Comparison of ENCODE assay signal across 8 mouse cellular contexts in the genomic region with DNA sequence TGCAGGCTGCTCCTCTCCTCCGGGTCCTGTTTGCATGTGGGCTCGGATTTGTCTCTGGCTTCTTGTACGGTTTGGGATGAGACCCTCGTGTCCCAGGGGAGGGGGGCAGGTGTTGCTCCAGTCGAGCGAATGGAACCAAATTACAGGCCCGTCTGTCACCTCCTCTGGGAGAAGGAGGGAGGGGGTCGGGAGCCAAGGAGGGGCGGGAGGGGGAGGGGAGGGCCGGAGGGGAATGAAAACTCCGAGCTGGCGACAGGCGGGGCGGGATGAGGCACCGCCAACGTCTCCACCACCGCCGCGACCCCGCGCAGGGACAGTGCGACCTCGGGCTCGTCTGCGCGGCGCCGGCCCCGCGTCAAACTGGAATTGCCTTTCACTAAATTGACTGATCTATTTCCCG. TPM values are rescaled to one million over a fixed set of nuclear protein-coding genes. Genes with fewer than 3 reads are reported as not detected.
DNase-seq lines count a peak whose midpoint lies in the region; ATAC-seq and TF ChIP-seq lines count a peak whose summit lies in the region.

No protein-coding gene starts in this region.

- H3K4me2 ChIP-seq in forebrain, embryonic 14.5 days (ENCODE audit: low read length) = peak overlapping the region; percentile 52
- H3K4me2 ChIP-seq in liver, embryonic 15.5 days = peak overlapping the region; percentile 51

- no peaks in the 10 kb centered on the region for H3K9me3 ChIP-seq in ES-E14 (ENCODE audit: control insufficient read depth, insufficient read depth, low read depth, low read length)
- no peaks in the 10 kb centered on the region for H3K9me3 ChIP-seq in forebrain, embryonic 14.5 days (replicated peaks; ENCODE audit: control insufficient read depth, low read length)
- no peaks in the 10 kb centered on the region for H3K9me3 ChIP-seq in liver, embryonic 15.5 days (replicated peaks)

- peaks cover 0 to 15% of the 10 kb centered on the region in 2 experiments; a peak in 2 of 4 replicates for H3K4me1 ChIP-seq in ES-E14 (ENCODE audit: control insufficient read depth in 2 of 2, insufficient read depth in 2 of 2, low read length in 2 of 2, poor library complexity in 1 of 2)
- H3K4me1 ChIP-seq in forebrain, embryonic 14.5 days (ENCODE audit: control insufficient read depth, insufficient read depth, low read length) = peaks cover 6% of the 10 kb centered on the region; the same call in 1 of the 2 replicates
- H3K4me1 ChIP-seq in liver, embryonic 15.5 days (replicated peaks) = no peaks in the 10 kb centered on the region

- H3K27ac ChIP-seq in ES-E14 (ENCODE audit: insufficient read depth, low read depth, low read length, poor library complexity, severe bottlenecking) = no peak overlapping the region
- peak overlapping the region; percentile 55; the same call in 1 of the 2 replicates for H3K27ac ChIP-seq in forebrain, embryonic 14.5 days (ENCODE audit: low read depth, low read length)
- no peak overlapping the region for H3K27ac ChIP-seq in liver, embryonic 15.5 days (replicated peaks)

- intact Hi-C loops in left cerebral cortex, postnatal 14 days (cut with DNase I) = no loop called here

- no peaks in the 10 kb centered on the region for H3K27me3 ChIP-seq in forebrain, embryonic 14.5 days (replicated peaks; ENCODE audit: control insufficient read depth, insufficient read depth, low read length)
- peaks cover 51% of the 10 kb centered on the region for H3K27me3 ChIP-seq in liver, embryonic 15.5 days

- H3K36me3 ChIP-seq in ES-E14 (ENCODE audit: control insufficient read depth, insufficient read depth, low read length, poor library complexity, severe bottlenecking) = no peaks in the 10 kb centered on the region
- H3K36me3 ChIP-seq in forebrain, embryonic 14.5 days (ENCODE audit: control insufficient read depth, insufficient read depth, low read length) = no peaks in the 10 kb centered on the region
- no peaks in the 10 kb centered on the region for H3K36me3 ChIP-seq in liver, embryonic 15.5 days (replicated peaks)

- H3K9ac ChIP-seq in ES-E14 (ENCODE audit: insufficient read depth, low read depth, low read length, poor library complexity, severe bottlenecking) = no peak overlapping the region
- H3K9ac ChIP-seq in forebrain, embryonic 14.5 days (ENCODE audit: low read length) = peak overlapping the region; percentile 46; the same call in 1 of the 2 replicates
- H3K9ac ChIP-seq in liver, embryonic 15.5 days = no peak overlapping the region

- peak; percentile 36 to 87 for DNase-seq in cerebellum, postnatal 4 days (ENCODE audit: low spot score in 2 of 2)
- DNase-seq in cerebellum, postnatal 36 days = no peak
- no peak for DNase-seq in ES-E14 (ENCODE audit: low read depth, low spot score)
- no peak for DNase-seq in forebrain, embryonic 14.5 days (ENCODE audit: low spot score)
- no peak for DNase-seq in left cerebral cortex, postnatal 14 days (ENCODE audit: low spot score in 2 of 2)

- in situ Hi-C loops in ES-E14 (cut with MboI; ENCODE audit: low sequenced_read_pairs in 2 of 2, unreplicated experiment in 2 of 2) = no loop called here

- 1% methylated on average over 29 of the region's 31 CpGs for WGBS in forebrain, embryonic 14.5 days
- WGBS in liver, embryonic 15.5 days (ENCODE audit: insufficient replicate concordance) = 1% methylated on average over 30 of the region's 31 CpGs

- peak; percentile 63 for ATAC-seq in forebrain, embryonic 14.5 days
- ATAC-seq in liver, embryonic 15.5 days (ENCODE audit: insufficient read depth) = no peak
- no peak for ATAC-seq in monocyte, adult 5-6 weeks (replicated peaks; ENCODE audit: insufficient number of reproducible peaks, low FRiP score, low TSS enrichment, poor library complexity, severe bottlenecking)
- ATAC-seq in inflammation-experienced regulatory T-cells, adult 6 months = no peak

- peak overlapping the region; percentile 32 to 38; a peak in 3 of 4 replicates for H3K4me3 ChIP-seq in ES-E14 (ENCODE audit: insufficient read depth in 1 of 2, low read depth in 1 of 2, low read length in 2 of 2, poor library complexity in 1 of 2, severe bottlenecking in 1 of 2)
- H3K4me3 ChIP-seq in forebrain, embryonic 14.5 days (ENCODE audit: low read depth, low read length) = peak overlapping the region; percentile 19; the same call in 1 of the 2 replicates
- peak overlapping the region; percentile 18; the same call in 1 of the 2 replicates for H3K4me3 ChIP-seq in liver, embryonic 15.5 days (replicated peaks)

TF ChIP-seq in ES-E14, 5 proteins besides CTCF, POLR2A, EP300 and RAD21:
- TF ChIP-seq CHD2 (IDR thresholded peaks at IDR 0.05; ENCODE audit: low read depth, low read length) = no peak
- no peak for TF ChIP-seq MAFK (IDR thresholded peaks at IDR 0.05; ENCODE audit: insufficient read depth, low read depth, low read length)
- no peak for TF ChIP-seq HCFC1 (IDR thresholded peaks at IDR 0.05; ENCODE audit: borderline replicate concordance, insufficient read depth, low read length)

RNA-seq across cellular contexts. Expression of gene Nhlh2, which starts 13.5 kb away (rescaled TPM):
- not detected in 2 replicates for total RNA-seq in ES-E14 (2012; rRNA removed)
- polyA plus RNA-seq in forebrain, embryonic 14.5 days (2014; fragmentation: Nextera tagmentation; extraction: Ambion mirVana) = 18.4 and 20.5 TPM in 2 replicates
- not detected in 2 replicates for polyA plus RNA-seq in liver, embryonic 15.5 days (2015; fragmentation: Nextera tagmentation; extraction: Ambion mirVana)
- total RNA-seq in monocyte, adult 5-6 weeks (2017) = not detected in 3 replicates
- total RNA-seq in left cerebral cortex, postnatal 14 days (2021) = under 1 TPM; 0.22 to 0.51 TPM
- polyA plus RNA-seq in inflammation-experienced regulatory T-cells, adult 6 months (2017; shearing (Covaris generic)) = not detected

Comparison
In these comparisons a context has a peak if more than half of its experiments do, and no peak if none do; other contexts are left out.
1. DNase-seq: peak in cerebellum, postnatal 4 days (2 of 2); none in cerebellum, postnatal 36 days (0 of 2), ES-E14 (single experiment), forebrain, embryonic 14.5 days (single experiment) and left cerebral cortex, postnatal 14 days (0 of 2).
2. Peak in every context shown above with its lines, with median percentiles within 50 percentile points of each other: H3K4me3 ChIP-seq.